In the genomic region with DNA sequence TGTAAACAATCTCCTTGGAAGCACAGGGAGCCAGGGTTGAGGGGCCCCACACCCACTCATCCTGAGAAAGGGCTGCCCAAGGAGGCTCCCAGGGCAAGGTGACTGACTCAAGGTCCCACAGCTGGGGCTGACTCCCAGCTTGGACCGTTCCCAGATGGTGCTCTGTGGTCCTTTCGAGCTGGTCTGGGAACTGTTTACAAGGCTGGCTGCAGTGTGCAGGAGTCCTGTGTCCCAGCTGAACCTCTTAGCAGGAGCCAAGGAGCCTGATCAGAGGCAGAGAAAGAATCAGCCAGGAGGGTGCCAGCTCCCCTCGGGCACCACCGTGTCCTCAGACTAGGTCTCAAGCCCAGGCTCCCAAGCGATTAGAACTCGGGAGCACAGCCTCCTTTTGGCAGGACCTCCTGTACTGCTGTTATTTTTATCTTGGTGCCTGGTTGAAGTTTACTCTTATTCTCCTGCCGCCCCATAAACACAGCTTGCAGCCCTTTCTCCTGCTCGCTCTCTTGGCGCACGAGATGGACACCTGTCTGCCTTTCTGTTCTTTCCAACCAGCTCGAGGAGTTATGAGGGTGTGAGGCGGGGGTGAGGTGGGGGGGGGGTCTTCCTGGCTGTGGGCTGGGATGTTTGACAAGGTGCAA, we compare ENCODE assay signal across 7 mouse cellular contexts. TPM values are rescaled to one million over a fixed set of nuclear protein-coding genes. Genes with fewer than 3 reads are reported as not detected.
DNase-seq lines count a peak whose midpoint lies in the region; ATAC-seq and TF ChIP-seq lines count a peak whose summit lies in the region.

No protein-coding gene starts in this region.

- ATAC-seq in midbrain, embryonic 16.5 days, result no peak
- ATAC-seq in forebrain, embryonic 16.5 days, result peak; percentile 72

- peaks cover 32% of the 10 kb centered on the region for H3K27me3 ChIP-seq in midbrain, embryonic 10.5 days (ENCODE audit: low read depth, poor library complexity, severe bottlenecking)
- no peaks in the 10 kb centered on the region for H3K27me3 ChIP-seq in midbrain, embryonic 16.5 days (ENCODE audit: control insufficient read depth, insufficient read depth, low read depth, low read length)
- no peaks in the 10 kb centered on the region for H3K27me3 ChIP-seq in forebrain, embryonic 16.5 days (replicated peaks; ENCODE audit: control insufficient read depth, insufficient read depth, low read length)
- no peaks in the 10 kb centered on the region for H3K27me3 ChIP-seq in myocyte (ENCODE audit: control insufficient read depth, insufficient read depth, insufficient read length)

- H3K9ac ChIP-seq in midbrain, embryonic 16.5 days (ENCODE audit: low read depth, low read length), result no peak overlapping the region
- H3K9ac ChIP-seq in forebrain, embryonic 16.5 days (replicated peaks; ENCODE audit: low read depth, low read length), result no peak overlapping the region

- H3K36me3 ChIP-seq in midbrain, embryonic 10.5 days, result no peaks in the 10 kb centered on the region
- H3K36me3 ChIP-seq in midbrain, embryonic 16.5 days (ENCODE audit: control insufficient read depth, insufficient read depth, low read length), result no peaks in the 10 kb centered on the region
- H3K36me3 ChIP-seq in forebrain, embryonic 16.5 days (ENCODE audit: control insufficient read depth, insufficient read depth), result no peaks in the 10 kb centered on the region
- no peaks in the 10 kb centered on the region for H3K36me3 ChIP-seq in myocyte (ENCODE audit: control insufficient read depth, insufficient read depth)

- no peak overlapping the region for H3K4me3 ChIP-seq in midbrain, embryonic 10.5 days
- no peak overlapping the region for H3K4me3 ChIP-seq in midbrain, embryonic 16.5 days (ENCODE audit: low read depth, low read length)
- H3K4me3 ChIP-seq in forebrain, embryonic 16.5 days (replicated peaks; ENCODE audit: low read length), result no peak overlapping the region
- no peak overlapping the region for H3K4me3 ChIP-seq in myocyte

- no peak overlapping the region for H3K4me2 ChIP-seq in midbrain, embryonic 16.5 days (ENCODE audit: low read length)
- no peak overlapping the region for H3K4me2 ChIP-seq in forebrain, embryonic 16.5 days (ENCODE audit: low read length)
- peak overlapping the region; percentile 12 for H3K4me2 ChIP-seq in myocyte (ENCODE audit: low read depth)

- no peak for DNase-seq in midbrain, embryonic 10.5 days (ENCODE audit: low spot score)
- peak; percentile 65 to 66 for DNase-seq in heart, postnatal 14 days
- no peak for DNase-seq in spleen, postnatal 36 days (ENCODE audit: low spot score in 2 of 2)
- no peak for DNase-seq in spleen, adult 18-20 months

- no peaks in the 10 kb centered on the region for H3K79me2 ChIP-seq in myocyte (ENCODE audit: control insufficient read depth, insufficient read depth)

- 0 out of 2 replicates have a peak, but pooled peaks cover 6% of the 10 kb centered on the region for H3K4me1 ChIP-seq in midbrain, embryonic 10.5 days
- H3K4me1 ChIP-seq in midbrain, embryonic 16.5 days (ENCODE audit: control insufficient read depth, insufficient read depth, low read length), result no peaks in the 10 kb centered on the region
- peaks cover 11% of the 10 kb centered on the region for H3K4me1 ChIP-seq in forebrain, embryonic 16.5 days (replicated peaks; ENCODE audit: control insufficient read depth, insufficient read depth, low read length)

- H3ac ChIP-seq in myocyte (ENCODE audit: control insufficient read depth, insufficient read length), result no peak overlapping the region

- 65% methylated on average over 12 of the region's 12 CpGs for WGBS in midbrain, embryonic 10.5 days
- WGBS in midbrain, embryonic 16.5 days, result 44% methylated on average over 12 of the region's 12 CpGs
- 32% methylated on average over 12 of the region's 12 CpGs for WGBS in forebrain, embryonic 16.5 days

- no peaks in the 10 kb centered on the region for H3K9me3 ChIP-seq in midbrain, embryonic 10.5 days (replicated peaks)
- no peaks in the 10 kb centered on the region for H3K9me3 ChIP-seq in midbrain, embryonic 16.5 days (replicated peaks; ENCODE audit: control insufficient read depth, low read length, poor library complexity, severe bottlenecking)
- no peaks in the 10 kb centered on the region for H3K9me3 ChIP-seq in forebrain, embryonic 16.5 days (ENCODE audit: control insufficient read depth, low read length)

- no peak for TF ChIP-seq POLR2A in myocyte (IDR thresholded peaks at IDR 0.05; ENCODE audit: insufficient read length, low read depth)

- intact Hi-C loops in heart, postnatal 14 days (cut with DNase I), result loop anchor here (2.0 kb wide), 1 partner anchor 20 kb away; no protein-coding TSS in a partner anchor

- 0 out of 2 replicates have a peak overlapping the region, but pooled peaks have one; percentile 17 for H3K27ac ChIP-seq in midbrain, embryonic 10.5 days (replicated peaks)
- no peak overlapping the region for H3K27ac ChIP-seq in midbrain, embryonic 16.5 days (ENCODE audit: low read length)
- H3K27ac ChIP-seq in forebrain, embryonic 16.5 days (ENCODE audit: low read length), result no peak overlapping the region

TF ChIP-seq in myocyte, 11 proteins besides CTCF, POLR2A, EP300 and RAD21:
- TF ChIP-seq TCF12 (IDR thresholded peaks at IDR 0.05; ENCODE audit: insufficient read depth, poor library complexity, severe bottlenecking) (no peak), MYOG (IDR thresholded peaks at IDR 0.05; ENCODE audit: control insufficient read depth in 1 of 3, insufficient read depth in 1 of 3, insufficient read length in 2 of 3, low read depth in 2 of 3) (no peak), USF1 (IDR thresholded peaks at IDR 0.05; ENCODE audit: low read depth) (no peak), MAX (IDR thresholded peaks at IDR 0.05; ENCODE audit: low read depth) (no peak), TCF3 (IDR thresholded peaks at IDR 0.05; ENCODE audit: insufficient read length, low read depth) (no peak), REST (IDR thresholded peaks at IDR 0.05; ENCODE audit: insufficient read depth, insufficient read length) (no peak), CEBPB (IDR thresholded peaks at IDR 0.05; ENCODE audit: insufficient read depth, poor library complexity, severe bottlenecking) (no peak), E2F4 (IDR thresholded peaks at IDR 0.05; ENCODE audit: insufficient read depth) (no peak), SRF (IDR thresholded peaks at IDR 0.05; ENCODE audit: control insufficient read depth, insufficient read length, low read depth) (no peak), MYOD1 (IDR thresholded peaks at IDR 0.05; ENCODE audit: control insufficient read depth in 1 of 3, insufficient read length in 2 of 3, low read depth in 2 of 3) (no peak), POLR2AphosphoS2 (IDR thresholded peaks at IDR 0.05; ENCODE audit: insufficient read length, low read depth) (no peak)

RNA-seq across cellular contexts. Expression of gene Gadd45g, which starts 22.1 kb away (rescaled TPM):
- 192 and 243 TPM in 2 replicates for polyA plus RNA-seq in midbrain, embryonic 10.5 days (2016; fragmentation: Nextera tagmentation; extraction: Ambion mirVana)
- polyA plus RNA-seq in midbrain, embryonic 16.5 days (2015; fragmentation: Nextera tagmentation; extraction: Ambion mirVana), result 44.2 and 45.5 TPM in 2 replicates
- polyA plus RNA-seq in forebrain, embryonic 16.5 days (2015; fragmentation: Nextera tagmentation; extraction: Ambion mirVana), result 119 and 122 TPM in 2 replicates
- 10 to 100 TPM; 31.7 to 32.6 TPM for total RNA-seq in heart, postnatal 14 days (2021)
- 202 TPM for polyA plus RNA-seq in myocyte (2012; fragmentation: generic; extraction: Trizol)

Comparison
In these comparisons a context has a peak if more than half of its experiments do, and no peak if none do; other contexts are left out.
1. DNase-seq: peak in heart, postnatal 14 days (2 of 2); none in midbrain, embryonic 10.5 days (single experiment), spleen, postnatal 36 days (0 of 2) and spleen, adult 18-20 months (0 of 2).